Mouse (Mus musculus) ES-E14 (cell line): ENCODE measurements around the gene Gm10721.
"Not testable (repeated sequence)": the region's sequence is repeated elsewhere in the genome, so short reads cannot be mapped to it uniquely, and the experiment has no call there.

ENCODE experiments used
- CHD2 ChIP-seq: IDR thresholded peaks from 2 replicates; pipeline ENCODE4 v1.6.1; 2014; ENCODE audit warnings: mild to moderate bottlenecking, low read depth, low read length, inconsistent platforms
- HCFC1 ChIP-seq: IDR thresholded peaks from 2 replicates; pipeline ENCODE4 v1.6.1; 2012; ENCODE audit warnings: low read length, inconsistent platforms, borderline replicate concordance; ENCODE audit not compliant: insufficient read depth
- MAFK ChIP-seq: IDR thresholded peaks from 2 replicates; pipeline ENCODE4 v1.6.1; 2014; ENCODE audit warnings: mild to moderate bottlenecking, low read depth, low read length, inconsistent platforms; ENCODE audit not compliant: insufficient read depth
- ZC3H11A ChIP-seq: IDR thresholded peaks from 2 replicates; pipeline ENCODE4 v1.6.1; 2012; ENCODE audit warnings: low read depth, mild to moderate bottlenecking, inconsistent platforms, low read length, borderline replicate concordance
- ZNF384 ChIP-seq: IDR thresholded peaks from 2 replicates; pipeline ENCODE4 v1.6.1; 2012; ENCODE audit warnings: low read depth, low read length, inconsistent platforms

GRCm38 (mm10) chr9:3022316-3023008, 9.5 kb downstream of the Gm10721 start:
- TF ChIP-seq ZC3H11A, HCFC1, MAFK, ZNF384, CHD2: not testable (repeated sequence)
